Mouse (Mus musculus): Measurements from ENCODE around the gene Gm10392.

The Gm10392 gene

DNA sequence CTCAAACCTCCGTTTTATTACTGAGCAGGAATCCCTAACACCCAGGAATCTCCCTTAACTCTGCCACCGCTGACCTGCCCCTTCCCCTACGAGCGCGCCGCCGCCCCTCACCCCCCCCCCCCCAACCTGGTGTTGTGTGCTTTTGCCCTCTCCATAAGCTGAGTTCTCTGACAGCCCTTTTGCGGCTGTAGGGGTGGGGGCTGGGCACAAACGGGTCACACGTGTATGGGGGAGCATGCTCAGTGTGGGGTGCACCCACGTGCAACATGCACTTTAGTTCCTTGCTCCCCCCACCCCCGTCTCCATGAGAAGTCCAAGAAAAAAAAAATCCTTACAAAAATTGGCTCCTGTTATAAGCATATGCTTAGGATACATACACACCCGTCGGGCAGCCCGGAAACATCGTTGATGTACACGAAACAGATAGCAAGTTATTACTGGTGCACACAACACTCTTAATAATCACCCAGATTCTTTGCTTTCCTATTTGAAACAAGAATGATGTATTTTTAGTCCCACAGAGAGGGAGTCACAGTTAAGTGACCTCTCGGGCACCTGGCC lies 26.6 kb downstream of the Gm10392 start:
- no peak for DNase-seq (ENCODE audit: low spot score)

DNA sequence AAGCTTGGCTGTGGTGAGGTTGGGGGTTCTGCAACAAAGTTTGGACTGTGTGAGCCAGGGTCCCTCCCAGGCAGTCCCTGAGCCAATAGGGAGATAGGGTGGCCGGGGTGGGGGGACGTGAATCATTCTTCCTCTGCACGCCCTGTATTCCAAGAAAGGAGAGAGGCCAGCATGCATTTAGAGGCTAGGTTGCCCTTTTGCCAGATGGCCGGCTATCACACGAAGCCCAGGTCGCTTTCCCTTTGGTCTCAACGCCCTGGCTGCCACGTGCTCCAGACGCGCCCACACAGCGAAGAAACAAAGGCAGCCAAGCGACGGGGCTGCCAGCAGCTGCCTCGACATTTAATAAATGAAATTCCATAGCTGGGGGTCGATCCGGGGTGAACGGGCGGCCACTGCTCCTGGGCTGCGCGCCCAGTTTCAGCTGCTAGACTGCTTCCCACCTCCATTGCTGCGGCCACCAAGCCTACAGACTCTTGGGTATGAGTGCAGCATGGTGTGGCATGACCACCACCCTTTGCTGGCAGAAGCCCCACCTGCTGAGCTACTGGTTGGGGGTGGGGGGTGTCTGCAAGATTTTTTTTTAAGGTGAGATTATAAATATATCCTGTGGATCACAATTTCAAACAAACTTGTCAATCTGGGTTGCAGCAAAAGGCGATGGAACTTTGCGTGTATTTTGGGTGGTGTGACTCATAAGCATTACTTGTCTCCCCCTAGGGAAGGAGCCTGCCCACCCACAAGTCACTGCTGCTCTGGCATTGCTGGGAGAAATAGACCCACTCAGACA lies 27.3 kb downstream of the Gm10392 start:
- peak; percentile 75 for DNase-seq (ENCODE audit: low spot score)

DNA sequence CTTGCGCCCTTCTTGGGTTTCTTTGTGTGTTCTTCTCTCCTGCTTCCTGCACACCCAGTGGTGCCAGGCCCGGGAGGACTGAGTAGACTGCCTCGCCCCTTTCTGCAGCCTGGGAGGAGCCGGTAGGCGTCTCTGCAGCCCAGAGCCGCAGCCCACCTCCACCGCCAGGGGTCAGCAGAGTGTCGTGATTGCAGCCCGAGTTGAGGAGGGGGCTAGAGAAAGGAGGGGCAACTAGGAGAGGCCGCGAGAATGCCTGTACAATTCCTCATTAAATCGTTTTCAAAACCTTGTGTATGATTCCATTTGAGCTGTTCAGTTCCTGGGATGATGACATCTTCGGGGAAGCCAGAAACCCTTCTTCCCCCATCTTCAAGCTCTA lies 27.9 kb downstream of the Gm10392 start:
- DNase-seq (ENCODE audit: low spot score), result peak; percentile 90

- DNase-seq (ENCODE audit: low spot score), result no peak
Observed at GRCm38 (mm10) chr11:77490451-77490850, 28.5 kb downstream of the Gm10392 start.

DNA sequence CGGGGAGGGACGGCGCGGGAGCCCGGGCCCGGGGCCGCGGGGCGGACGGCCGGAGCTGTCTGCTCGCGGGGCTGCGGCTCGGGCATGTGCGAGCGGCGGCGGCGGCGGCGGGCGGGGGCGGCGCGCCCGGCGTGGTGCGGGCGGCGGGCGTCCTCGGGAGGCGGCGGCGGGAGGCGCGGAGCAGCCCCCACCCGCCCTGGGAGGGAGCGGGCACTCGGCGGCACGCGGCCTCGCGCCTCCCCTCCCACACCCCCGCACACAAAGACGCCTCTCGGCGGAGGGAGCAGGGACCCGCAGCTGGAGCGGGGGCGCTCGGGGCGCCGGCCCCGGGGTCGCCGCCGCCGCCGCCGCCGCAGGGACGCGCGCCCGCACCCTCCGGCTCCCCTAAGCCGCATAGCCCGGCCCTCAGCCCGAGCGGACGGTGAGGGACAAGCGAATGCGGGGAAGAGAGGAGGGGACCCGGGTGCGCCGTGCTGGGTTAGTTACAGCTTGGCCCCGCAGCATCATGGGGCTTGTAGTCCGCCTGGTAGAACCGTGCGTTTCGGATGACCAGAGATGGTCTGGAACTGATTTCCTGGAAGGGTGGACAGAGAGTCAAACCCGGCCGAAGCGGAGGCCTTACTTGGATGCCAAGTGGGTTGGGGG lies 29.3 kb downstream of the Gm10392 start, which contains the start of gene Ankrd13b:
TSS of gene Ankrd13b (minus strand) at position 88 of the 645 bp plus-strand sequence.
- DNase-seq (ENCODE audit: low spot score), result peak; percentile 82

- no peak for DNase-seq (ENCODE audit: low spot score)
Observed at GRCm38 (mm10) chr11:77488771-77489581, 30.0 kb downstream of the Gm10392 start.

DNA sequence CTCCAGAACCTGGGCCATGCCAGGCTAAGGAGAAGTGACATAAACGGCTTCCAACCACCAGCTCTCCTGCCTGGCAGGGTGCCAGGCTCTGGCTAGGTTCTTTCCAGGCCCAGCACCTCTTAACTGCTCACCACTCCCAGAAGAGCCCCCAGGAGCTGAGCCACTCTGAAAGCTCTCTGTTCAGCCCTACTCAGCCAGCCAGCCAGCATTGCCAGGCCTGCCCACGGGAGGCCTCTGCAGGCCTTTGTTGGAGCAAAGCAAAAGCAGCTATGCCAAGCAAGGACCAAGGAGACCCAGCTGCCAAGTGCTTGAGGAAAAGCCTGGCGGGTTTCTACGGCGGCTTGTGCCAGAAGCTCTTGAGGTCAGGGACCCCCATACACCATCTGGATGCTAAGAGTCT lies 32.2 kb downstream of the Gm10392 start:
- DNase-seq (ENCODE audit: low spot score), result no peak

GRCm38 (mm10) chr11:77485229-77485628 lies 33.8 kb downstream of the Gm10392 start:
- no peak for DNase-seq (ENCODE audit: low spot score)

DNA sequence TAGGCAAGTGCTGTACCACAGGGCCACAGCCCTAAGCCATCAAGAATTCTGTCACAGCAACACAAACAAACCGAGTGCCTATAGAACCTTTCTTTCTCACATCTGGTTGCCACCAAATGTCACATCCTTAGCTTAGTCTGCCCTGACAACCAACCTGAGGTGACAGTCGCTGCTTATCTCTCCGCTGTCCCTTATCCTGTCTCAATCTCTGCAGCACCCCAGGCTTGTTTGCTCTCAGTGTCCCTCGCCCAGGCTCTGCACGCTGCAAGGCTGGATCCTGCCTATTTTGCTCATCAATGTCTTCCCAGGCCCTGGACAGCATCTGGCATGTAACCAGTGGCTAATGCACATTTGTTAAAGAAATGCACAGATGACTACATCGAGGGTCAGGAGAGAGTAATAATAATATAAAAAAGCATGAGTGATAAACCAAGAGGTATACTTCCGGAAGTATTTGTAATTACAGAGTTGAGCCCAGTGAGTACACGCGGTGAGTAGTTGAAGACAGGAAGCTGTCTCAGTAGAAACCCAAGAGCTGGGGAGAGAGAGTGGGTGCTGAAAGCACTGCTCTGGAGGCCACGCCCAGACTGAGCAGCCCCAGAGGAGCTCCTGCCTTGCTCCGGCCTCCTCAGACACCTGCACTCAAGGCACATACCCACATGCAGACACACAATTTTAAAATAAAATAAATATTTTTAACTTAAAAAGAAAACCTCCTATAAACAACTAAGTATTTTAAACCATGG lies 35.3 kb downstream of the Gm10392 start:
- no peak for DNase-seq (ENCODE audit: low spot score)

DNA sequence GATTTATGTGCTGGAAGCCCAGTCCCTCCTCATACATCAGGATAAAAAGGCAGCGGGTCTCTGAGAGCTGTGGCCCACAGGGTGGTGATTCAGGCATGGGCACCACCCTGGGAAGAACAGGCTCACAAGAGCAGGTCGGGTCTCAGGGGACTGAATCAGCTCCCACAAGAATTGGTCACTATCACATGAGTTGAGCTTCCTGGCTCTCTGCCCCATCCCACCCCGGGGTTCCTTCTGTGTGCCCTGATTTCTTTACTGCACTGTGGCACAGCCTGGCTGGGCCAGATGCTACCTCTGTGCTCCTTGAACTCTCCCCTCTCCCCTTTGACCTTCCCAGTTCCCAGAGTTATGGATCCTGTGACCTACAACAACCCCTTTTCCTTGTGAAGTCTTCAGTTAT lies 36.0 kb downstream of the Gm10392 start:
- no peak for DNase-seq (ENCODE audit: low spot score)

GRCm38 (mm10) chr11:77476895-77477294 lies 42.1 kb downstream of the Gm10392 start:
- no peak for DNase-seq (ENCODE audit: low spot score)

- DNase-seq (ENCODE audit: low spot score), result no peak
Observed at GRCm38 (mm10) chr11:77476216-77476615, 42.8 kb downstream of the Gm10392 start.

DNA sequence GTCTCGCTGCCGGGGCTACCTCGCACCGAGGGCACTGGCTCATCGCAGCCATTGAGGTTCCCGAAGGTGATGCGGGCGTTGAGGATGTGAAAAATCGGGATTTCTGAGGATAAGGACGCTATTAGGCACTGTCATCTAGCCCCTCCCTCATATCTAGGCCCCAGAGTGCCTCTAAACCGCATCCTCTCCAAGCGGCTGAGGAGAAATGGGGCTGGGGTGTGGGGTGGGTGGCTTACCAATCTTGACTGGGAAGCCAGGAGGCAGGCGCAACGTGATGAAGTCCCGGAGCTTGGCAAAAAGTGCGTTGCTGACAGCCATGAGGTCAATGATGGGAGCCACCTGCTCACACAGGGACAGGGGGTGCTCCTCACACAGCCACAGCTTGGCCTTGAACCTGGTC lies 46.2 kb downstream of the Gm10392 start:
- DNase-seq (ENCODE audit: low spot score), result no peak

- DNase-seq (ENCODE audit: low spot score), result peak; percentile 59
Observed at GRCm38 (mm10) chr11:77471407-77471806, 47.6 kb downstream of the Gm10392 start.

DNA sequence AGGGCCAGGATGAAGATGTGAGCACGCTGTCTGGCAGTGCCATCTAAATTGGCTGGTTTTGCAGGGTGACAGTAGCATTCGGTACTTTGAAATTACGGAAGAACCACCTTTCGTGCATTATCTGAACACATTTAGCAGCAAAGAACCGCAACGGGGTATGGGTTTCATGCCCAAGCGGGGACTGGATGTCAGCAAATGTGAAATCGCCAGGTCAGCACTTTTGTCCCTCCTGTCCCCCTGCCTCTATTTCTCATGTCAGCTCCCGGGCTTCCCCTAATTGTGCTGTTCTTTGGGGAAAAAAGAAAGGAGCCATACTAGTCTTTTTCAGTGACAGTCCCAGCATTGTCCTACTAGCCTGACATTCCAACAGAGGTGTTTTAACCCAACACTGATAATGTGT lies 50.6 kb downstream of the Gm10392 start:
- DNase-seq (ENCODE audit: low spot score), result no peak

- DNase-seq (ENCODE audit: low spot score), result peak; percentile 73
Observed at GRCm38 (mm10) chr11:77467784-77468183, 51.2 kb downstream of the Gm10392 start.

- DNase-seq (ENCODE audit: low spot score), result peak; percentile 75
Observed at GRCm38 (mm10) chr11:77467157-77467556, 51.8 kb downstream of the Gm10392 start.

All from testis, postnatal 14 days (tissue).